Mouse (Mus musculus) layer of hippocampus, adult 18-20 months (tissue): ENCODE measurements around the gene Lyrm1. TPM values are rescaled to one million over a fixed set of nuclear protein-coding genes. Genes with fewer than 3 reads are reported as not detected.

Experiments used
- DNase-seq, 2 experiments: peaks; one replicate each; pipeline ENCODE4 v3.0.0; 2022; ENCODE audit warnings: low spot score in 2 of 2
- long read RNA-seq: library from polyadenylated mRNA; stranded (forward); transcript quantifications from one replicate; pipeline ENCODE4 v2.0.0, GENCODE M21; 2021
- total RNA-seq, 2 experiments: library from RNA; stranded (reverse); gene quantifications; 2 replicates each; pipeline ENCODE4 v1.2.3; 2021

Gene Lyrm1
- total RNA-seq, result 10 to 100 TPM; 10.4 to 11.1 TPM
- long read RNA-seq, partial matches to known transcripts, result 1 of 8 reads
- long read RNA-seq, other reads (novel, unspliced or antisense), result 3 of 8 reads

GRCm38 (mm10) chr7:119895639-119896512 is at the start of gene Lyrm1, which contains the start of gene Dcun1d3:
Lyrm1 (plus strand) TSS chr7:119895861.
Dcun1d3 (minus strand) TSS chr7:119896298.
- DNase-seq, result peak; percentile 97 to 98

- no peak for DNase-seq
Observed at GRCm38 (mm10) chr7:119847396-119847795, 48.3 kb upstream of the Lyrm1 start.

- peak; percentile 17 to 79 for DNase-seq
Observed at GRCm38 (mm10) chr7:119849096-119849495, 46.6 kb upstream of the Lyrm1 start.

- DNase-seq, result no peak
Observed at GRCm38 (mm10) chr7:119850737-119851136, 44.9 kb upstream of the Lyrm1 start.

- no peak for DNase-seq
Observed at GRCm38 (mm10) chr7:119852494-119852893, 43.2 kb upstream of the Lyrm1 start.

- DNase-seq, result no peak
Observed at GRCm38 (mm10) chr7:119853186-119853585, 42.5 kb upstream of the Lyrm1 start.

GRCm38 (mm10) chr7:119854362-119854761 is 41.3 kb upstream of the Lyrm1 start:
- no peak for DNase-seq

- no peak for DNase-seq
Observed at GRCm38 (mm10) chr7:119855031-119855430, 40.6 kb upstream of the Lyrm1 start.

GRCm38 (mm10) chr7:119859476-119859875 is 36.2 kb upstream of the Lyrm1 start:
- no peak for DNase-seq

- DNase-seq, result no peak
Observed at GRCm38 (mm10) chr7:119860116-119860515, 35.5 kb upstream of the Lyrm1 start.

- DNase-seq, result no peak
Observed at GRCm38 (mm10) chr7:119860554-119860953, 35.1 kb upstream of the Lyrm1 start.

- no peak for DNase-seq
Observed at GRCm38 (mm10) chr7:119860971-119861334, 34.7 kb upstream of the Lyrm1 start.

GRCm38 (mm10) chr7:119861335-119862091 is 34.1 kb upstream of the Lyrm1 start:
- peak; percentile 17 to 46 for DNase-seq

GRCm38 (mm10) chr7:119862167-119862566 is 33.5 kb upstream of the Lyrm1 start:
- DNase-seq, result no peak

- no peak for DNase-seq
Observed at GRCm38 (mm10) chr7:119864500-119864899, 31.2 kb upstream of the Lyrm1 start.

GRCm38 (mm10) chr7:119866136-119866535 is 29.5 kb upstream of the Lyrm1 start:
- no peak for DNase-seq

GRCm38 (mm10) chr7:119872204-119872603 is 23.5 kb upstream of the Lyrm1 start:
- no peak for DNase-seq

- no peak for DNase-seq
Observed at GRCm38 (mm10) chr7:119873050-119873449, 22.6 kb upstream of the Lyrm1 start.

- peak; percentile 29 to 60 for DNase-seq
Observed at GRCm38 (mm10) chr7:119875776-119876440, 19.8 kb upstream of the Lyrm1 start.

GRCm38 (mm10) chr7:119879171-119879570 is 16.5 kb upstream of the Lyrm1 start:
- no peak for DNase-seq

GRCm38 (mm10) chr7:119880345-119880744 is 15.3 kb upstream of the Lyrm1 start:
- DNase-seq, result no peak
